Mouse (Mus musculus): ENCODE results near the gene Atp1a3. TPM values are rescaled to one million over a fixed set of nuclear protein-coding genes. Genes with fewer than 3 reads are reported as not detected.

Gene Atp1a3
- polyA plus RNA-seq, 1 experiment from 2014 or later, result 2.0 TPM

DNA sequence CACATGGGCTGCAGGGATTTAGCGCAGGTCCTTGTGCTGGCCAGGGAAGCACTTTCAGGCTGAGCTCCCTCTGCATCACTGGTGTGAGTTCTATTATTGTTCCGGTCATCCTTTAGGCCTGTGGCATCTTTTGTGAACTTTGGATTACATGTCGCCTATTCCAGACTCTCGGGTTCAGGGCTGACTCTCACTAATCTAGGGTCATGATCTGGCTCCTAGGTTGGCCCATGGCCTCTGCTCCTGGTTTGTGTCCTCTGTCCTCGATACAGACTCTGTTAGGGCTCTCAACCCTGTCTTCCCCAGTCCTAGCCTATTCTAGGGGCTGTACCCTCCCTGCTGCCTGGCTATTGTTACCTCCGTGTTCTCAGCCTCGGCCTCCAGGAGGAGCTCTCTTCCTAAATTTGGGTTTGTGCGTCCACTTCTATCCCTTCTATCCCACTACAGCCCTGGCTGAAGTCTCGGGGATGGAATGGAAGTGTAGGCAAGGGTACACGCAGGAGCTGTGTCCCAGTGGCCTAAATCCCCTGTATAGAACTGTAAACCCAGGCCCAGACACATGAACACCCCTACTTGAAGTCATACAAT, 20.2 kb upstream of the Atp1a3 start:
- Histone ChIP-seq H3K4me3 (replicated peaks) (no peak overlapping the region), H3K36me3 (peaks cover 33% of the 10 kb centered on the region; the same call in 1 of the 2 replicates), H3K9me3 (replicated peaks) (no peaks in the 10 kb centered on the region), H3K9ac (no peak overlapping the region), H3K4me1 (no peaks in the 10 kb centered on the region), H3K27ac (replicated peaks) (no peak overlapping the region), H3K27me3 (no peaks in the 10 kb centered on the region), H3K4me2 (replicated peaks) (no peak overlapping the region)
- no peak for ATAC-seq (ENCODE audit: insufficient number of reproducible peaks, low FRiP score, low TSS enrichment, low read depth)
- 63% methylated on average over 10 of the region's 10 CpGs for WGBS

DNA sequence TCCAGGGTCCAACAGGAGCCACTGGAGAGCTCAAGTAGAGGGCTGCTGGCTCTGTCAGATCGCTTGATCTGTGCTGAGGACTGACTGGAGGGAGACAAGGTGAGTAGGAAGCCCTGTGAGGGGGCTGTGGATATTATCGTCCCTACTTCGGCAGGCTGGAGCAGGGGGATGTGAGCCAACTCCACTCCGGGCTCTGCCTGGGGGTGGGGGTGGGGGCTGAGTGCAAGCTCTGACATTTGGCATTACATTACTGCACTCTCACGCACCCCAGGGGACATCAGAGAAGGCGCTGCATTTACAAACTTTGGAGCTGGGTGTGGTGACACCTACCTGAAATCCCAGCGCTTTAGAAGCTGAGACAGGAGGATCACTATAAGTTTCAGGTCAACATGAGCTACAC, 5.8 kb upstream of the Atp1a3 start:
- Histone ChIP-seq H3K9me3 (replicated peaks) (no peaks in the 10 kb centered on the region), H3K4me1 (peaks cover 23% of the 10 kb centered on the region), H3K36me3 (peaks cover 25% of the 10 kb centered on the region; the same call in 1 of the 2 replicates), H3K27ac (replicated peaks) (no peak overlapping the region), H3K27me3 (peaks cover 66% of the 10 kb centered on the region), H3K9ac (no peak overlapping the region), H3K4me3 (replicated peaks) (no peak overlapping the region), H3K4me2 (replicated peaks) (no peak overlapping the region)
- no peak for ATAC-seq (ENCODE audit: insufficient number of reproducible peaks, low FRiP score, low TSS enrichment, low read depth)
- WGBS, result 68% methylated on average over 7 of the region's 7 CpGs

- peaks cover 17% of the 10 kb centered on the region; the same call in 1 of the 2 replicates for H3K36me3 ChIP-seq
- H3K4me2 ChIP-seq (replicated peaks), result peak overlapping the region; percentile 63
- peak; percentile 36; the same call in 1 of the 2 replicates for ATAC-seq (ENCODE audit: insufficient number of reproducible peaks, low FRiP score, low TSS enrichment, low read depth)
- no peaks in the 10 kb centered on the region for H3K9me3 ChIP-seq (replicated peaks)
- H3K9ac ChIP-seq, result no peak overlapping the region
- no peak overlapping the region for H3K27ac ChIP-seq (replicated peaks)
- peaks cover 79% of the 10 kb centered on the region for H3K27me3 ChIP-seq
- WGBS, result 2% methylated on average over 94 of the region's 97 CpGs
- H3K4me3 ChIP-seq (replicated peaks), result peak overlapping the region; percentile 36
- H3K4me1 ChIP-seq, result peaks cover 31% of the 10 kb centered on the region
These were observed 4.5 kb upstream of the Atp1a3 start for GRCm38 (mm10) chr7:25010090-25010913.

GRCm38 (mm10) chr7:25009099-25009700, 3.4 kb upstream of the Atp1a3 start:
- WGBS, result 6% methylated on average over 20 of the region's 20 CpGs
- Histone ChIP-seq H3K4me1 (peaks cover 34% of the 10 kb centered on the region), H3K9ac (no peak overlapping the region), H3K36me3 (0 out of 2 replicates have a peak, but pooled peaks cover 7% of the 10 kb centered on the region), H3K27ac (replicated peaks) (no peak overlapping the region), H3K4me3 (replicated peaks) (no peak overlapping the region), H3K27me3 (peaks cover 86% of the 10 kb centered on the region), H3K9me3 (replicated peaks) (no peaks in the 10 kb centered on the region), H3K4me2 (replicated peaks) (no peak overlapping the region)
- no peak for ATAC-seq (ENCODE audit: insufficient number of reproducible peaks, low FRiP score, low TSS enrichment, low read depth)

- 2% methylated on average over 17 of the region's 17 CpGs for WGBS
- no peak for ATAC-seq (ENCODE audit: insufficient number of reproducible peaks, low FRiP score, low TSS enrichment, low read depth)
- no peaks in the 10 kb centered on the region for H3K9me3 ChIP-seq (replicated peaks)
- H3K27ac ChIP-seq (replicated peaks), result no peak overlapping the region
- peaks cover 34% of the 10 kb centered on the region for H3K4me1 ChIP-seq
- no peak overlapping the region for H3K9ac ChIP-seq
- no peak overlapping the region for H3K4me3 ChIP-seq (replicated peaks)
- peaks cover 91% of the 10 kb centered on the region for H3K27me3 ChIP-seq
- H3K36me3 ChIP-seq, result 0 out of 2 replicates have a peak, but pooled peaks cover 4% of the 10 kb centered on the region
- no peak overlapping the region for H3K4me2 ChIP-seq (replicated peaks)
These were observed 2.9 kb upstream of the Atp1a3 start for GRCm38 (mm10) chr7:25008635-25009034.

GRCm38 (mm10) chr7:25007609-25008374, 2.0 kb upstream of the Atp1a3 start:
- no peak overlapping the region for H3K27ac ChIP-seq (replicated peaks)
- peaks cover 34% of the 10 kb centered on the region for H3K4me1 ChIP-seq
- H3K9me3 ChIP-seq (replicated peaks), result no peaks in the 10 kb centered on the region
- H3K9ac ChIP-seq, result no peak overlapping the region
- no peaks in the 10 kb centered on the region for H3K36me3 ChIP-seq
- H3K4me2 ChIP-seq (replicated peaks), result no peak overlapping the region
- H3K27me3 ChIP-seq, result peaks cover 91% of the 10 kb centered on the region
- WGBS, result 22% methylated on average over 8 of the region's 8 CpGs
- H3K4me3 ChIP-seq (replicated peaks), result no peak overlapping the region
- ATAC-seq (ENCODE audit: insufficient number of reproducible peaks, low FRiP score, low TSS enrichment, low read depth), result no peak

- ATAC-seq (ENCODE audit: insufficient number of reproducible peaks, low FRiP score, low TSS enrichment, low read depth), result no peak
- Histone ChIP-seq H3K4me1 (peaks cover 34% of the 10 kb centered on the region), H3K4me2 (replicated peaks) (no peak overlapping the region), H3K9me3 (replicated peaks) (no peaks in the 10 kb centered on the region), H3K27ac (replicated peaks) (no peak overlapping the region), H3K36me3 (no peaks in the 10 kb centered on the region), H3K4me3 (replicated peaks) (no peak overlapping the region), H3K27me3 (peaks cover 82% of the 10 kb centered on the region), H3K9ac (no peak overlapping the region)
- 76% methylated on average over 12 of the region's 12 CpGs for WGBS
These were observed 1.0 kb upstream of the Atp1a3 start for GRCm38 (mm10) chr7:25006586-25007364.

- 60% methylated on average over 3 of the region's 3 CpGs for WGBS
- no peak overlapping the region for H3K9ac ChIP-seq
- no peak for ATAC-seq (ENCODE audit: insufficient number of reproducible peaks, low FRiP score, low TSS enrichment, low read depth)
- H3K4me1 ChIP-seq, result peaks cover 34% of the 10 kb centered on the region
- peak overlapping the region; percentile 39; the same call in 1 of the 2 replicates for H3K4me3 ChIP-seq (replicated peaks)
- H3K36me3 ChIP-seq, result no peaks in the 10 kb centered on the region
- H3K27me3 ChIP-seq, result peaks cover 76% of the 10 kb centered on the region
- H3K27ac ChIP-seq (replicated peaks), result no peak overlapping the region
- peak overlapping the region; percentile 65 for H3K4me2 ChIP-seq (replicated peaks)
- no peaks in the 10 kb centered on the region for H3K9me3 ChIP-seq (replicated peaks)
These were observed 413 bp upstream of the Atp1a3 start for GRCm38 (mm10) chr7:25006171-25006570.

DNA sequence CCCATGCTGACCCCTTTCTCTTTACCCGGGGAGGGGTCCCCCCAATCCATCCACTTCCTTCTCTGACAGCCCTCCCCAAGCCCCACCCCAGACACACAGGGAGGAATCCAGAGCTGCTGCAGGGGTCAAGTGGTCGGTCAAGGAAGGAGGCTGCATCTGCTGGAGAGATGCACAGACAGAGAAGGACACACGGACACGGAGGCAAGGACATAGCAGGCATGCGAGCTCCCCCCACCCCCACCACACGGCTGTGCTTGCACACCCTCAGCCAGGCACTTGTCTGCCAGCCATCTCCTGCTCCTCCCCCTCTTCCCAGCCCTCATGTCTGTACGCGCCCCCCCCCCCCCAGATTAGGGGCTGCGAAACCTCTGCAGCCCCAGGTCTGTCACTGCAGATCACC, 952 bp downstream of the Atp1a3 start:
- Histone ChIP-seq H3K9me3 (replicated peaks) (no peaks in the 10 kb centered on the region), H3K27me3 (peaks cover 62% of the 10 kb centered on the region), H3K36me3 (no peaks in the 10 kb centered on the region), H3K4me2 (replicated peaks) (no peak overlapping the region), H3K4me1 (peaks cover 22% of the 10 kb centered on the region), H3K9ac (no peak overlapping the region), H3K4me3 (replicated peaks) (no peak overlapping the region), H3K27ac (replicated peaks) (no peak overlapping the region)
- 23% methylated on average over 9 of the region's 9 CpGs for WGBS
- no peak for ATAC-seq (ENCODE audit: insufficient number of reproducible peaks, low FRiP score, low TSS enrichment, low read depth)

GRCm38 (mm10) chr7:25003820-25004388, 1.9 kb downstream of the Atp1a3 start:
- Histone ChIP-seq H3K9ac (no peak overlapping the region), H3K27ac (replicated peaks) (no peak overlapping the region), H3K27me3 (peaks cover 53% of the 10 kb centered on the region), H3K4me2 (replicated peaks) (no peak overlapping the region), H3K4me1 (peaks cover 13% of the 10 kb centered on the region), H3K9me3 (replicated peaks) (no peaks in the 10 kb centered on the region), H3K36me3 (no peaks in the 10 kb centered on the region), H3K4me3 (replicated peaks) (no peak overlapping the region)
- ATAC-seq (ENCODE audit: insufficient number of reproducible peaks, low FRiP score, low TSS enrichment, low read depth), result no peak
- WGBS, result 83% methylated on average over 8 of the region's 8 CpGs

Measured in embryonic facial prominence, embryonic 15.5 days (tissue).